Mouse (Mus musculus) olfactory bulb, adult 2 months (tissue): ENCODE results near the gene Anxa6.

Experiments
- CTCF ChIP-seq: fragments of 200-500 bp; IDR thresholded peaks from 2 replicates; pipeline ENCODE4 v1.5.1; 2012; ENCODE audit warnings: low read depth, mild to moderate bottlenecking, low read length, moderate library complexity; ENCODE audit not compliant: insufficient read depth
- POLR2A ChIP-seq: fragments of 200-500 bp; IDR thresholded peaks from 2 replicates; pipeline ENCODE4 v1.6.1; 2012; ENCODE audit warnings: mild to moderate bottlenecking, low read depth, low read length, moderate library complexity; ENCODE audit not compliant: insufficient read depth

DNA sequence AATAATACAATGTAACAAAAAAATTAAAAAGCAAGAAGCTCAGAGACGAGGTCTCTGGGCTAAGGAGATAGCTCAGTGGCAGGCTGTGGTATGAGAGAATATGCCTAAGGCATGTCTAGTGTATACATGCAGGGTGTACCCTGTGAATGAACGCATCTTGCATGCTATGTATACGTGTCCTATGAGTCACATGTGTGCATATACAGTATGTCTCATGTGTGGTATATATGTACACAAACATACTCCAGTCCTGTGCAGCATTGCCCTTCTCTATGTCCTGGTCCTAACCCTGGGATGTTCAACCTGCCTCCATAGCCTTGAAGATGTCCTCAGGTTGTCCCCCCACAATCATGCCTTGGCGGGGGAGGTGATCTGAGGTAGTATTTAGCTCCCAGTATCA is 48.7 kb downstream of the Anxa6 start:
- TF ChIP-seq CTCF (no peak), POLR2A (no peak)
